Mouse (Mus musculus): ENCODE results near the gene Pdia6. TPM values are rescaled to one million over a fixed set of nuclear protein-coding genes. Genes with fewer than 3 reads are reported as not detected.

Pdia6 gene
- polyA plus RNA-seq (2012; rRNA removed), result 126 and 129 TPM in 2 replicates

GRCm38 (mm10) chr12:17265971-17266672 lies at the start of gene Pdia6:
Pdia6 (plus strand) TSS chr12:17266545.

GRCm38 (mm10) chr12:17329259-17329658 lies 62.9 kb downstream of the Pdia6 start, which contains the start of gene Atp6v1c2:
Atp6v1c2 (minus strand) TSS chr12:17329359.

Other genes starting within 250 kb of the Pdia6 start
- 0.31 and 0.35 TPM in 2 replicates for gene Kcnf1, start 89.7 kb upstream of the Pdia6 start, polyA plus RNA-seq (2012; rRNA removed)
- not detected in 2 replicates for gene Atp6v1c2, start 62.8 kb downstream of the Pdia6 start, polyA plus RNA-seq (2012; rRNA removed)
- gene Nol10, start 81.9 kb downstream of the Pdia6 start, polyA plus RNA-seq (2012; rRNA removed), result 7.3 and 8.5 TPM in 2 replicates

Measured in liver, embryonic 14 days (tissue).